Mouse (Mus musculus): Measurements from ENCODE around the gene Zbtb16. TPM values are rescaled to one million over a fixed set of nuclear protein-coding genes. Genes with fewer than 3 reads are reported as not detected.

Gene Zbtb16
- polyA plus RNA-seq, 1 experiment: not detected

DNA sequence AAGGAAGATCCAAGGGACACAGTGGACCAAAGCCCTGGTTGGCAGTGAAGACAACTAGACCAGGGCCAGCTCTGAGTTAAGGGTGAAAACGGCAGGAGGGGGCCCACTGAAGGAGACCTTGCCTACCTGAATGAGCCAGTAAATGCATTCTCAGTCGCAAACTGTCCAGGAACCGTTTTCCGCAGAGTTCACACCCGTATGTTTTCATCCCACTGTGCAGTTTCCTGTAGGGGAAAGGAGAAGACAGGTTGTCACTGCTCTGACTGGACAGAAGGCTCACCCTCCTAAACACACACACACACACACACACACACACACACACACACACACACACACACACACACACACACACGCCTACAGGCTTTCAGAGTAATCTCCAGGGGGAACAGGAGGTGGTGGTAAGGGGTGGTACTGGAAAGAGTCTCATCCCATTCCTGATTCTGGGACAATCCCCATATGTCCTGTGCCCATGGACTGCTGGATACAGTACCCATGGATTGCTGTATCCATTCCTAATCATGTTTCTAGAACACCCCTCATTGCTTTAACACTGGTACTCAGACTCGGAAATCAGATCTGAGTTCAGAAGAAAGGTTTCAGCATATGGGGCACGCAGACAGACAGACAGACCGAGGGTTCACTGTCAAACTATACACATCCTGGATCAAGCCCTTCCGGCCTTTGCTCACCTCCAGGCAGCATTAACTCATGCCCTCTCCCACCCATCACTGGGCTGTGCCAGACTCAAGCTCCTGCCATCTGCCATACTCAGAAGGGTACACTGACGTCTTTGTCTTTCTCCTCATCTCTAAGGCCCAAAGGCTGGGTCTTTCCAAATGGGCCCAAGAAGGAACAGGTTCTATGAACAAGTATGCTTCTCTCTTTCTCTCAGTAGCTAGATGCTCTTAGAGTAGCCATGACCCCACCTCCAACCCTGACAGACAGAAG, 92.4 kb downstream of the Zbtb16 start:
- Histone ChIP-seq H3K4me1 (ENCODE audit: control insufficient read depth, insufficient read depth, low read length) (peaks cover 2% of the 10 kb centered on the region; the same call in 1 of the 2 replicates), H3K27ac (ENCODE audit: insufficient read depth, low read length) (no peak overlapping the region), H3K4me3 (ENCODE audit: insufficient read depth, low read length) (no peak overlapping the region)
- TF ChIP-seq CTCF (IDR thresholded peaks at IDR 0.05; ENCODE audit: borderline replicate concordance, insufficient read depth, low read length): no peak
- TF ChIP-seq POLR2A (IDR thresholded peaks at IDR 0.05; ENCODE audit: low read depth, low read length): no peak

DNA sequence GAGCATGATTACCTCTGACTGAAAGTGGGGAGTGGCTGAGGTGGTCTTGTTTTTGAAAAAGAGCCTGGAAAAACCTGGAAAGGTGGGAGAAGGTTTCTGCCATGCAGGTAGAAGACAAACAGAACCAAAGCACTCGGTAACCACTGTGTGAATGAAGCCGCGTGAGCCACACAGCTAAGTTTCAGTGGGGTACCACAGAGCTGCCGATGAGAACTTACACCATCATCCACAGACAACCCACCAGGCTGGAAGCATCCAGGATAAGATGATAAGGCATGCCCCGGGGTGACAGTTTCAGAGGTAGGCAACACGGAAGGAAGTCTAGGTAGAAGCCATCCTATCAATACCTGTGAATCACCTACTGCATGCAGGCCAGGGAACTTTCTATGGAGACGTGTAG, 93.9 kb downstream of the Zbtb16 start:
- Histone ChIP-seq H3K4me1 (ENCODE audit: control insufficient read depth, insufficient read depth, low read length) (peaks cover 4% of the 10 kb centered on the region; the same call in 1 of the 2 replicates), H3K4me3 (ENCODE audit: insufficient read depth, low read length) (no peak overlapping the region), H3K27ac (ENCODE audit: insufficient read depth, low read length) (no peak overlapping the region)
- TF ChIP-seq CTCF (IDR thresholded peaks at IDR 0.05; ENCODE audit: borderline replicate concordance, insufficient read depth, low read length) (no peak), POLR2A (IDR thresholded peaks at IDR 0.05; ENCODE audit: low read depth, low read length) (no peak)

DNA sequence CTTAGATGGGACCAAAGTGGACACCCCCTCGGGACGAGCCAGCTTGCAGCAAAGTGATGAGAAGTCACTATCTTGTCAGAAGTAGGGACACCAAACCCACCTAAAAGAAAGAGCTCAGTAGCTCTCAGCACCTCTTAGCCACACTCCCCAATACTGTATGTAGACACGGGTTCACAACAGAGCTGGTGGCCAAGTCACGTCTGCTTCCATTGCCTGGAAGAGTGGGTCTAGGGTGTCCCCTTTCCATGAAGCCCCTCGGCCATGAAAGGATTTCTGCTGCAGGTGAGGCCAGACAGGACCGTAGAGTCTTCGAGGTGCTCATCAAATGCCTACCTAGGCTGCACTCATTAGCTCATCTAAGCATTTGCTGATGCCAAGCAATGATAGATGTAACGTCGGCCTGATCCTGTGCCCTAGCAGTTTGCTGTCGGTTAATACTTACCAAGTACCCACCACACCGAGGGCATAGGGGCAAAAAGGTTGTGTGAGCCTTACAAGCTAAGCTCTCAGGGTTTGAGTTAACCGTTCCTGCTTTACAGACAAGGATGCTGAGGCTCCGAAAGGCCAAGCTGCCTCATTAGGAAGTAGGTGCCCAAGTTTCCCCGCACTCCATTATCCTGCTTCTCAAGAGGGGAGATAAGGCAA, 94.5 kb downstream of the Zbtb16 start:
- Histone ChIP-seq H3K4me3 (ENCODE audit: insufficient read depth, low read length) (no peak overlapping the region), H3K27ac (ENCODE audit: insufficient read depth, low read length) (no peak overlapping the region), H3K4me1 (ENCODE audit: control insufficient read depth, insufficient read depth, low read length) (peaks cover 6% of the 10 kb centered on the region)
- TF ChIP-seq POLR2A (IDR thresholded peaks at IDR 0.05; ENCODE audit: low read depth, low read length) (no peak), CTCF (IDR thresholded peaks at IDR 0.05; ENCODE audit: borderline replicate concordance, insufficient read depth, low read length) (no peak)

DNA sequence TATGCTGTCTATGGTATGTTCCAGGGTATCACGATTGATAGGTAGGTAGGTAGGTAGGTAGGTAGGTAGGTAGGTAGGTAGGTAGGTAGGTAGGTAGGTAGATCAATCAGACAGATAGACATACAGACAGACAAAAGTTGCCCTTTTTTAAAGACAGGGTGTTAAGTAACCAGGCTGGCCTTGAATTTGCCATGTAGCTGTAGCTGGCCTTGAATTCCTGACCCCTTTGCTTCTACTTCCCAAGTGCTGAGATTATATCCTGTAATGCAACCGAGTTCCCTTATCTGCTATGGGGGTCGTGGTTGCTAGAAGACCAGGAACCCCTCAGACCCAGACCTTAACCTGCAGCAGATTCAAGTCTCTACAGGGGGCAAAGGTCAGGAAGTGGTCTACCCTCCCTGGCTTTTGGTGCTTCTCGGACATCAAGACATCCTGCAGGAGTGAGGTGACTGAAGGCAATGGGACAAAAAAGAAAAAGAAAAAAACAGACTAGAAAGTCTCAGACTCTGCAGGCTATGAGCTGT, 95.2 kb downstream of the Zbtb16 start:
- no peak for TF ChIP-seq CTCF (IDR thresholded peaks at IDR 0.05; ENCODE audit: borderline replicate concordance, insufficient read depth, low read length)
- Histone ChIP-seq H3K27ac (ENCODE audit: insufficient read depth, low read length) (no peak overlapping the region), H3K4me3 (ENCODE audit: insufficient read depth, low read length) (no peak overlapping the region), H3K4me1 (ENCODE audit: control insufficient read depth, insufficient read depth, low read length) (peaks cover 6% of the 10 kb centered on the region)

DNA sequence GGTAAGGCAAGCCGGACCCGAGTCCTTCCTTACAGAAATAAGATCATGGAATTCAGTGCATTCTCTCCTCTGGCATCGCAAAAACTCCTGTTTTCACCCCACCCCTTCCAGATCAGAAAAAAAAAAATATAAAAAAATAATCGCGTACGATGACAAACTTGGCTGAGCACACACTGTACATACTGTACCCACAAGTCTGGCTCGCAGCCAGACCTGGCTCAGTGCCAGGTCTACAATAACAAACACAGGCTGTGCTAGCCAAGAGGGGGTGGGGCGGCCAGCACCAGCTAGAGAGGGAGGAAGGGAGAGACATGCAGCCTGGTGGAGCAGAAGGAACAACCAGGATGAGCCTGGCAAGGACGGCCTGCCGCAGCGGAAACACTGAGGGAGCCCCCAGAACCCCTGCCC, 95.9 kb downstream of the Zbtb16 start:
- H3K4me1 ChIP-seq (ENCODE audit: control insufficient read depth, insufficient read depth, low read length): peaks cover 6% of the 10 kb centered on the region
- H3K4me3 ChIP-seq (ENCODE audit: insufficient read depth, low read length): no peak overlapping the region
- TF ChIP-seq CTCF (IDR thresholded peaks at IDR 0.05; ENCODE audit: borderline replicate concordance, insufficient read depth, low read length) (no peak), POLR2A (IDR thresholded peaks at IDR 0.05; ENCODE audit: low read depth, low read length) (no peak)
- H3K27ac ChIP-seq (ENCODE audit: insufficient read depth, low read length): no peak overlapping the region

DNA sequence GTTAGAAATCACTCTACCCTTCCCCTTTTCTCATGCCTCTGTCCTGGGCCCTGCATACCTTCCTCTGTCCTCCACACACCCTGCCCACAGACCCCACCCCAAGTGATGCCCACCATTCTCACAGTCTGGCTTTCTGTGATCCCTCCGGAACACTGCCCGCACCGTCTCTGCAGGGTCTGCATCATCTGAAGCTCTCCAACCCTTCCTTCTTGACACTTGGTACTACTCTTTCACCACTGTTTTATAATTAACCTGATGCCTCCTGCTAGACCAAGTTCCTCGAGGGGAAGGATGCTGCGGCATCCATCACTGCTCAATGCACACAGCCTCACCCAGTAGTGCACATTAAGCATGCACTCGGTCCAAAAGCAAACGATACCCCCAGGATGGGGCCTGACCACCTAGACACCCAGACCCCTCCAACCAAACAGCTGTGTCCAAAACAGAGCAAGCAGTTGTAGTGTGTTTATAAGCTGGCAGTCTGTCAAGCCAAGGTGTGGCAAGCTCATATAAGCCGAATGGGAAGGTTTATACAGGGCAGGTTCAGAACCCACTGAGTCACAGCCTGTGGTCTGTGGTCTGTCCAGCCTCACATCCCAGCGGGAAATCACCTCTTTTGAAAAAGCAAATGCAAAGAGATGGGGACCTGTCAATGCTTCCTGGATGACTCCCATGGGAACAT, 97.1 kb downstream of the Zbtb16 start:
- no peak overlapping the region for H3K27ac ChIP-seq (ENCODE audit: insufficient read depth, low read length)
- TF ChIP-seq CTCF (IDR thresholded peaks at IDR 0.05; ENCODE audit: borderline replicate concordance, insufficient read depth, low read length) (no peak), POLR2A (IDR thresholded peaks at IDR 0.05; ENCODE audit: low read depth, low read length) (no peak)
- no peak overlapping the region for H3K4me3 ChIP-seq (ENCODE audit: insufficient read depth, low read length)
- peaks cover 6% of the 10 kb centered on the region for H3K4me1 ChIP-seq (ENCODE audit: control insufficient read depth, insufficient read depth, low read length)

DNA sequence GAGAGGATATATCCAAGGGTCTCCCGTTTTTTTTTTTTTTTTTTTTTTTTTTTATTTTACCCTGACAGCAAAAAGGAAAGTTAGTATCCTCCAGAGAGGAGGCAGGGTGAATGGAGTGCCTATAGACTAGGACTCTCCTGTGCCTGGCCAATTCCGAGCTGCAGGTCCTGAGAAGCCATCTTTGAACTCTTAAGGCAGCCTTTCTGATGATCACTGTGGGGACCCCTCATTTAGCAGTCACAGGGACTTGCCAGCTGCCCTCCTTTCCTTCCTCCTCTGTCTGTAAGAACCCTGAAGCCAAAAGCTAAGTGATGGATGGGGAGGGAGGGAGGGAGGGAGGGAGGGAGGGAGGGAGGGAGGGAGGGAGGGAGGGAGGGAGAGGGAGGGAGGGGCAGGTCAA, 98.1 kb downstream of the Zbtb16 start:
- H3K4me3 ChIP-seq (ENCODE audit: insufficient read depth, low read length): no peak overlapping the region
- TF ChIP-seq POLR2A (IDR thresholded peaks at IDR 0.05; ENCODE audit: low read depth, low read length) (no peak), CTCF (IDR thresholded peaks at IDR 0.05; ENCODE audit: borderline replicate concordance, insufficient read depth, low read length) (no peak)
- H3K27ac ChIP-seq (ENCODE audit: insufficient read depth, low read length): no peak overlapping the region
- peaks cover 6% of the 10 kb centered on the region for H3K4me1 ChIP-seq (ENCODE audit: control insufficient read depth, insufficient read depth, low read length)

DNA sequence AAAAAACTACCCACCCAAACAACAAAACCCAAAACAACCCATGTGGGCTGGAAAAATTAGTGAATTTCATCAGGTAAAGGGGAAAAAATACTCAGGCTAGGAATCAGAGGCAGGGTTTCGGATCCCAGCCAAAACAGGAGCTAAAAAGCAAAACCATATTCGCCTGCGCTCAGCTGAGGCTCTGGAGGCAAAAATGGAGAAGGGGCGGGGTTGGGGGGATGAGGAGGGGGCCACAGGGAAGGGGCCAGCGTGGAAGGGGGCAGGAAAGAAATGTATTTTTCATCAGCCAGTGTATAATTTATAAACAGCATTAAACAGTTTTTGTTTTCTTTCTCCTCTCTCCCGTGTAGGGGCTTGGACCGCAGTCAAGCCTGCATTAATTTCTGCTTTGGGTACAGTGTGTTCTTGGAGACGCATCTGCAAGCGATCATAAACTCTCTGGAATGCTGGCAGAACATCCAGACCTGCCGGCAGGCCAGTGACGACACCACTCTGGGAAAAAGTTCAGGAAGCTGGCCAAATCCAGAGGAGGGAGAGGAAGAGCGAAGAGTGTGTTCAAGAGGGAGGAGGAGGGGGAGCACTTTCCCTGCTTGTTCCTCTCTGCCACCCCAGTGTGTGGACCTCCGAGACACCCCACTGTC, 98.7 kb downstream of the Zbtb16 start:
- no peak for TF ChIP-seq CTCF (IDR thresholded peaks at IDR 0.05; ENCODE audit: borderline replicate concordance, insufficient read depth, low read length)
- TF ChIP-seq POLR2A (IDR thresholded peaks at IDR 0.05; ENCODE audit: low read depth, low read length): no peak
- no peak overlapping the region for H3K4me3 ChIP-seq (ENCODE audit: insufficient read depth, low read length)

More for the DNA sequence above, 98.7 kb downstream of the Zbtb16 start:
- Histone ChIP-seq H3K27ac (ENCODE audit: insufficient read depth, low read length) (no peak overlapping the region), H3K4me1 (ENCODE audit: control insufficient read depth, insufficient read depth, low read length) (peaks cover 6% of the 10 kb centered on the region)
